Mouse (Mus musculus) gonadal fat pad, adult 2 months (tissue): ENCODE results near the gene Cracr2a. TPM values are rescaled to one million over a fixed set of nuclear protein-coding genes. Genes with fewer than 3 reads are reported as not detected.

ENCODE experiments used
- DNase-seq: peaks from one replicate; pipeline ENCODE4 v3.0.0-alpha.2; 2012; ENCODE audit warnings: low read depth
- polyA plus RNA-seq: library from polyadenylated mRNA; depleted of rRNA; stranded (reverse); fragments of >200 nt; gene quantifications from 2 replicates; pipeline ENCODE4 v1.2.3, GENCODE M21; 2012

The Cracr2a gene
- polyA plus RNA-seq, 1 experiment: 0.49 TPM

DNA sequence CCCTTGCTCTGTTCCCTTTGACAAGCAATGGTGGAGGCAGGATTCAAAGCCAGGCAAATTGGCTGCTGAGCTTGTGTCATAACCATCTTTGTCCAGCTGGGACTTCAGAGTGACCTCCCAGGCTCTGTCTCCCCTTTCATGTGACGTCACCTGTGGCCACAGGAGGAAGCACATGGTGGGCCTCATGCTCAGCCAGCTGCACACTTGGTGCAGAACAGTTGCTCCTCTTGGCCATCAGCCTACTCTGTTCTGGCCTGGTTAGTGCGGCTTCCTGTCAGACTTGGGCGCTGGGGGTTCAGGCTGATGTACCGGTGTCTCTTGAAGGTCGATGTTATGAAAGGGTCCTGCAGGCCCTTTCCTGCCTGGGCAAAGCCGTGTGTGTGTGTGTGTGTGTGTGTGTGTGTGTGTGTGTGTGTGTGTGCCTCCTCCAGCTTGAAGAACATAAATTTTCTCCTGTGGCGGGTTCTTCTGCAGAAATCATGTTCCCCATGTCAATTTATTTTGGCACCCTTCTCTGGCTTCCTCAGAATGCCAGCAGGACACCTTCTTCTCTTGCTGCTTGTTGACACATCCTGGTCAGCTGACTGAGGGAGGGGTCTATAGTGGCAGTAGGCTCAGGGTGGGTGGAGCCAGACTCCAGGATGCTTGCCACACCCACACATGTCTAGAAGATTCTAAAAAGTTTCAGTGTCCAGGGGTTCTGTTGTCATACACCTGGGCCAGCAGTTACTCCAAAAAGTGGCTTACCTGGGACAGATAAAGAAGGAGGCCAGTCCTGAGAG is 5.0 kb downstream of the Cracr2a start:
- DNase-seq: peak; percentile 46

DNA sequence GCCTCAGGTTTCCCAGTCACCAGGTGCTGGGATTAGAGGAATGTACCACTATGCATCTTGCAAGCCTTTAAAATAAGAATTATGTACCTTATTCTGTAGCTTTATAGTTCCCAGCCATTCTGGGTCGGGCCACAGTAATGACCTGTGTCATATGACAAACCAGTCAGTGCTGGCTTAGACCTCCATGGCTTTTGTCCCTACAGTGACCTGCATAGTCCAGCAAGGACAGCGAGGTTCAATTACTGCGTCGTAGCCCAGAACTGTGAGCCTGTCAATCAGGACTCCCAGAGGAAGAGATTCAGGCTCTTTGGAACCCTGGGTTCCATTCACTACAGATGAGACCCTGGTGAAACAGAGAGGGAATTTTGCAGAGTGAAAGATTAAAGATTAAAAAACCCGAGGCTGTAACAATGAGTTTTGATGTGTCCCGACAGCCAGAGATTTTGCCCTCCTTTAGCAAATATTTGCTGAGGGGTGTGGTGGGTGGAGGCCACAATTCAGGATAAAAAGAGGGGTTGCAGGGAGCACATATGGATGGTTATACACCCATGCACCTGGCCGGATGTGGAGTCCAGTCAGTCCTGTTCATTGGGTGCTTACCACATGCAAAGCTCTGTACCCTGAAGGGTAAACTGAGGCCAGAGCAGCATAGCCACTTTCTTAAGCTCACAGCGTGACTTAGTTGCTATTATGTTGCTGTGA is 10.9 kb downstream of the Cracr2a start:
- DNase-seq: no peak

DNA sequence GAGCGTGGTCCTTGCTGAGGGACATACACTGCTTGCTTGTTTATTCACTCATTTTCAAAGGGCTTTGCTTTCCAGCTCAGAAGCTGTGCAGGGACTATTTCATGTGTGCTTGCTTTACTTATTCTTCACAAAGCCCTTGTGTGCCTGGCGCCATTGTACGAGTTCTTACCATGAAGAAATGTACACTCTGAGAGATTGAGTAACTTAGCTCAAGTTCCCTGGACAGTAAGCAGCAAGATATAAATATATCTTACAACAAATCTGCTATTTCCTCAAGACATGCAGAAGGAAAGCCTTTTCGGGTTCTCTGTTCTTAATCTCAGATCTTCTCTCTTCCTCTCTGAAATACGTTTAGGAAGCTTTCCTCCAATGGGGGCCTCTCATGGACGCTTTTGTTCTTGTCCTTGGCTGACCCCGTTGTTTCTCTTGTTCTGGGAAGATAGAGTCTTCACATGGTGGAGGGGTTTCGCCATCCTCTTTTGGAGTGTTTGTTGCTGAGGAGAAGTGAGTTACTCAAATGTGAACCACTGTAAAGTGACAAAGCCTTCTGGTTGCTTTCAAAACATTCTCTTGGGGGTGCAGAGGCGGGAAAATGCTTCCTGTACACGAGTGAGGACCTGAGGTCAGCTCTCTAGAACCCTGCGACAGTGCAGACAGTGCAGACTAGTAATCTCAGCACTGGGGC is 12.8 kb downstream of the Cracr2a start:
- DNase-seq: no peak

DNA sequence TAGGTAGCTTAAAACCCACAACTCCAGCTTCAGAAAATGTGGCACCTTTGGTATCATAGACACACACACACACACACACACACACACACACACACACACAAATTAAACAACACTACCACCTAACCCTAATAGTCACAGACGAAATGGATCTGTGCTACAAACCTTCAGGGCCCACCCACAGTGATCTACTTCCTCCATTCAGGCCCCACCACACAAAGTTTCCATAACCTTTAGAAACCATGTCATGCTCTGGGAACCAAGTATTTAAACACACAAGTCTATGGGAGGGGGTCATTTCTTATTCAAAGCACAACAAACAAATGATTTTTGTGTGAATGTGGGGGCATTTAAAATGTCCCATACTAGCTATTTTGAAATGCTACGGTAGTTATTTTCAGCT is 14.1 kb downstream of the Cracr2a start:
- no peak for DNase-seq

DNA sequence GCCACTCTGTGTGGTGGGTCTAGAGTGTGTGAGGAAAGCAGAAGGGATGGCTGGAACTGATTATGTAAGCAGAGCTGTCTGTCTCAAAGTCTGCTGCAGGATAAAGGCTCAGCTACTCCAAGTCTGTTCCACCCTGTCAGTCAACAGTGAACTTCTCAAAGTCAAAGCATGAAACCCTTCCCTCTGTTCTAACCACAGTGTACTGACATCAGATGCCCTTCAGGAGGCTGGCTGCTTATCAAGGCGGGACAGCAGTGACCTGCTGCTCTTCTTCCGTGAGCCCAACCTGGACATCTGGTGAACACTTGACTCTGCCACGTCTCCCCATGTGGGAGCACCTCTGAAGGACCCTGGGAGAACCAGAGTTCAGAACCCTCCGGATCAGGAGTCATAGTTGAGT is 16.6 kb downstream of the Cracr2a start:
- no peak for DNase-seq

DNA sequence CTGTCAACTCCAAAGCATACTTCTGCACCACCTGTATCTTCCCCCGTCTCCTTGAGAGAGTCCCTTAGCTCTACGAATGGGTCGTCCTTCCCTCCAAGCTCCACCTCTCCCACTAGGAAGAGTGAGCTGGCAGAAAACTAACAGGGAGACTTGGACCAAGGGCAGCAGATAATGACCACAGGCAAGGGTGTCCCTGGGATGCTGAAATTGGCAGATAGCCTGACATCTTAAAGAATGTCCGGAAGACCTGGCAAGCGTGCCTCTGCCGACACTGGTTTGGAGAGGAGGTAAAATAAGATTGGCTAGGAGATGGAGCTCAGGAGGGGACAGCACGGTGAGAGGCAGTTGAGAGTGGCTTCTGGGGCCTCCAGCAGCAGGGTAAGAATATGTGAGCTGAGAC is 17.2 kb downstream of the Cracr2a start:
- no peak for DNase-seq

DNA sequence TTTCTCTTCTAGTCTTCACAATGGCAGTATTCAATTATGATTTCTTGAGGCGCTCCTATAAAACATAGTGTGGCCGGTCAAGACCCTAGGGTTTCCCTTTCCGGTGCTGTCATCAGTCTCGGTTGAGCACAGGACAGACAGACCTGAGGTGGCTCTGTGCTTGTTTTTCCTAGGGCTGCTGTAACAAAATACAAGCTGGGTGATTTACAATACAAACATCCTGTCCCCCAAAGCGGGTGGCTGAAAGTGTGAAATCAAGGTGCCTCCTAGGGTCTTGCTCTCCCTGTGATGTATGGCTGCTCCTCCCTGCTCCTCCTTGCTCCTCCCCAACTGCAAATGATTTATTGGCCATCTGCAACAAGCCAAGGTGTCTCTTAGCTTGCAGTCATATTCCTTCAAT is 17.7 kb downstream of the Cracr2a start:
- DNase-seq: no peak

DNA sequence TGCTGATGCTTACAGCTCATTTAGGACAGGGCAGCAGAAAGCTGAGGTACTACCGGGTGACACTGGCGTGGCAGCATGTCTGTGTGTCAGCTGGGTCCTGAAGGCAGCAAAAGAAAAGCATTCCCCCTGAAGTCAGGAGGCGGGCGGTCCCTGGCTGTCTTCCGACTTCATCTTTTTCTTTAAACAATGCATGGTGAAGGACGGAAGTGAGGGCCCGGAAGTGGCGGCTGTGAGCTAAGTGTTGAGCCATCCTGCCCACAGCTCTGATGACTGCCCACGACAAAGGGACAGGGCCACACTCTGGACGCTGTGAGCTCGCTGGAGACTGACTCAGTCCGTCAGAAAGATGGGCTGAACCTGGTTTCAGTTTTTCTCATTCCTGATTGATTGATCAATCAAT is 20.8 kb downstream of the Cracr2a start:
- DNase-seq: no peak

DNA sequence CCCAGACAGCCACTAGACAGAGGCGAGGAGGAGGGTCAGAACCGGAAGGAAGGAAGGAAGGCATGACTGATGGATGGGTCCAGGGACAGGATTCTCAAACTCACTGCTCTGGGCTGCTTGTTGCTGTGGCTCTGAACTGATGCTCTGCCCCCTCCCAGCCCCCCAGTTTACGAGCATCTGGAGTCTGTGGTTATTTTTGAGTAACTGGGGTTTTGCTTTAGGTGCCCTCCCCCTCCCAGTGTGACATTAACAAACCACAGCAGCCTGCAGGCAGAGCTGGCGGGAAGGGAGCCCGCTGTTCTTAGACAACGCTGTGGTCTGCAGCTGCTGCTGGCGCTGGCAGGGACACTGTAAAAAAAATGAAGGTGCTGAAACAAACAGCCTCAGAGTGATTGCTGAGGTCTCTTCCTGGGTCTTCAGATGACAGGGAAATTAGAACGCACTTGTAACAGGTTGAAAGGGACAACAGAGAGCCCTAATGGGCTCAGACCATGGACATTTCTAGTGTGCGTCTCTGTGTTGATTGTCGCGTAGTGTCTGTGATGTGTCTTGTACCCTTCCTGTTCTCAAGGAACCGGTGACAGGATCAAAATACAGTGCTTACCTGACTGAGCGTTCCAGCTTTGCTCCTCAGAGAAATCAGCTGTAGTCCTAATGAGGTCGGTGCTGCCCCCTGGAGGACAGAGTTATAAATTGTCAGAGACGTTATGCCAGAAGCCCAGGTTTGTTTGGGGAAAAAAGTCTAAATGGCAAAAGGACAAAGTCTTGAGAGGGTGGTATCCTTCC is 21.4 kb downstream of the Cracr2a start:
- DNase-seq: no peak

DNA sequence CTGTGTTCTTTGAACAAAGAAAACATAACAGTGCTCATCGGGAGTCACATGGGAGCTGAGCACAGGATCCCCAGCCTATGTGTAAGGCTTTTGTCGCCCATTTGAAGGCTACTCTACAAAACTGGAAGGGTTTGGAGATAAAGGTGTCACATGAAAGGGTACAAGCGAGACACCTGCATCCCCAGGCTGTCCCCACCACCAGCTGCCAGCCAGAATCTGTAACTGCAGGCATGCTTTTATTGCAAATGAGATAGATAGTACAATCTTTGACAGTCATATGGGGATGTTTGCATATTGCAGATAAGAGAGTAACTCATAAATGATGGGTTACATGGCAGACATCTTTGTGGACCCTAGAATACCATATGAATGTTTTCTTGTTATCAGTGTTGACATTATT is 30.3 kb downstream of the Cracr2a start:
- DNase-seq: no peak

DNA sequence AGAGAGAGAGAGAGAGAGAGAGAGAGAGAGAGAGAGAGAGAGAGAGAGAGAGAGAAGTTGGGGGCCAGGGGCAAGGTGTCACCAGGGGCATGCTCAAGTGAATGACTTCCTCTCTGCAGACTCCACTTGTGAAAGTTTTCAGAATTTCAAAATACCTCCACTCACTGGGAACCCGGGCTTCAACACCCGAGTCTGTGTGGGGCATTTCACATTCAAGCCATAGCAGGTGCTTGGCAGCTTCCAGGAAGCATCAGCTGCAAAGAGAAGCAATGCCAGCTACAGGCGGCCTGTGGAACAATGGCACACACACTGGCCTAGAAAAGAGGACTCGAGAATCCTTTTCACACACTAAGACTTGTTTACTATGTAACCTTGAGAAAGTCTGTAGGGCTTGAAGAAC is 32.3 kb downstream of the Cracr2a start:
- DNase-seq: no peak

DNA sequence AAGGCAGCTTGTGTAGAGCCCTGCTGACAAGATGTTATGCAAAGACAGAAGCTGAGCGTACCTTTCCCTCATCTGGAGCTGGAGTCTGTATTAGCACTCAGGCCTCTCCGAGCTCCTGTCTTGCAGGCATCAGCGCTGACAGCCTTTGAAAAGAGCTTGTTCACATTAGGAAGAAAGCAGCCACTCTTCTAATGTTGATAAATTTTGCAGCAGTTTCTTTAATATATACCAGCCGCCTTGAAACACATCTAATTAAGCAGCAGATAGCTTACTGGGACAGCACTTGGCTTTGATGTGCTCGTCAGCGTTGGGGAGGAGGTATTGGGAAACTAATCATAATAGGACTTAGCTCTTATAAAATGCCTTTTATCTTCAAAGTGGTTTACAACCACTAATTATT is 38.1 kb downstream of the Cracr2a start:
- DNase-seq: no peak

DNA sequence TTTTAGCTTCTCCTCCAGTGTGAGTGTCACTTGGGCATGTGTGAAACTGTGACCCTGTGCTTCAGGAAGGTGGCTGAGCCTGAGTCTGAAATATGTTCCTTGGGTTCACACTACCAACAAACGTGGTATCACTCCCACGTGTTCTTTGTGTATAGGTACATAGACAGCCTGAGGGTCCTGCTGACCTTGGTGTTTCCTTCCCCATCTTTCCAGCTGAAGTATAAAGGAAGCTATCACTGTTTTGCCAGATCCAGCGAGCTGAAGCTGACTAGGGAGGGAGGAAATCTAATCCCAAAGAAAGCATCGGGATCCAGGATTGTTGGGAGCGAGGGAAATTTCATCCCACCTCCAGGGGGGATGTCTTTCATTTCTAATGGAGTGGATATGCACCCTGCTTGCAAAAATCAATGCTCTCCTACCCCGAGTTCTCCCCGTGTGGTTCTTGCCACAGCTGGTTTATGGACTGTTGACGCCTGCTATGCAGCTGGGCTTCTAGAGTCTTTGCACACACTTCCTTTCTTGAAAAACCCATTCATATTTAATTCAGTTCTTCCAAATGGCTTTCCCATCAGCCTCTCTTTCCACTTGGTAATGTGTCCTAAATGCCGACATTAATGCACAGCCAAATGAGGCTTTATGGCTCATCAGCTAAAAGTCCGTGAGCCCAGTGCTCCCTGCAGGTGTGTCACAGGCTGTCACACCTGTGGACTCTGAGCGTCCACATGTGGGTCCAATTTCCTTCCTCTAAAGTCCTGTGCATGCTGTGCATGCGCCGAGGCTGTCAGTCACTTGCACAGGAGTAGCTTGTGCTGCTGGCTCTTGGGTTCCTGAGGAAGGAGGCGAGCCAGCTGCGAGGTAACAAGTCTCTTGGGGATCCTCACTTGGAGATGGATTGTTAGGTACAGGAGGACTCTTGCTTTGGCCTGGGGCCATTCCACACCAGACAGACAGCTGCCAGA is 44.2 kb downstream of the Cracr2a start:
- no peak for DNase-seq

DNA sequence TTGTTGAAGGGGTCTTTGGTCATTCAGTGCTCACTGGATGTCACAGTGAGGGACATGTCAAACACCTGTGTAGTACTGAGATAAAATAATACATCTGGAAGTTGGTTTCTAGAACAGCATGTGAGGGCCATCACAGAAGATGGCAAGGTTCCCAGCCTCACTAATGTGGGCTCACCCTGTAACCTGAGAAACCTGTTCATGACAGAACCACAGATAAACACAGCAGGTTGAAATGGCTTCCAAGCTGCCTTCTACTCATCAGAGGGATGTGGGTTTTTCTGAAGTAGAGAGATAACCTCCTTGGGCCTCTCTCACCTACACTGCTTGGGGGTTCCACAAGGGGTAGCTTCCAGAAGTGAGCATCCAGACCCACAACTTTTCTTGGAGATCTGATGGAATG is 48.5 kb downstream of the Cracr2a start:
- no peak for DNase-seq

DNA sequence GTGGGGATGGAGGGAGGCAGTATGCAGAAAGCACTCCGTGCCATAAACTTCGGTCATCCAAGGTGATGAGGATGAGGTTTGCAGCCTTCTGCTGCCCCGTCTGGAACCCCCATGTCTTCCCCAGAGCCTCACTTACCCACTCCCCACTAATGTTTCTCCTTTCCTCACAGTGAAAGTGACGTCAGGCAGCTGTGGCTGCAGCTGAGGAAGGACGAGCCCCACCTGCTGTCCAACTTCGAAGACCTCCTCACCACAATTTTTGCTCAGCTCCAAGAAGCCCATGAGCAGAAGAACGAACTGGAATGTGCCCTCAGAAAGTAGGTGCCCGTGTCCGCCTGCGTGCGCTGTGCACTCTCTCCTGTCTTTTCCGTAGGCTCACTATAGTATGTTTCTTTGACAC is 50.1 kb downstream of the Cracr2a start:
- no peak for DNase-seq

DNA sequence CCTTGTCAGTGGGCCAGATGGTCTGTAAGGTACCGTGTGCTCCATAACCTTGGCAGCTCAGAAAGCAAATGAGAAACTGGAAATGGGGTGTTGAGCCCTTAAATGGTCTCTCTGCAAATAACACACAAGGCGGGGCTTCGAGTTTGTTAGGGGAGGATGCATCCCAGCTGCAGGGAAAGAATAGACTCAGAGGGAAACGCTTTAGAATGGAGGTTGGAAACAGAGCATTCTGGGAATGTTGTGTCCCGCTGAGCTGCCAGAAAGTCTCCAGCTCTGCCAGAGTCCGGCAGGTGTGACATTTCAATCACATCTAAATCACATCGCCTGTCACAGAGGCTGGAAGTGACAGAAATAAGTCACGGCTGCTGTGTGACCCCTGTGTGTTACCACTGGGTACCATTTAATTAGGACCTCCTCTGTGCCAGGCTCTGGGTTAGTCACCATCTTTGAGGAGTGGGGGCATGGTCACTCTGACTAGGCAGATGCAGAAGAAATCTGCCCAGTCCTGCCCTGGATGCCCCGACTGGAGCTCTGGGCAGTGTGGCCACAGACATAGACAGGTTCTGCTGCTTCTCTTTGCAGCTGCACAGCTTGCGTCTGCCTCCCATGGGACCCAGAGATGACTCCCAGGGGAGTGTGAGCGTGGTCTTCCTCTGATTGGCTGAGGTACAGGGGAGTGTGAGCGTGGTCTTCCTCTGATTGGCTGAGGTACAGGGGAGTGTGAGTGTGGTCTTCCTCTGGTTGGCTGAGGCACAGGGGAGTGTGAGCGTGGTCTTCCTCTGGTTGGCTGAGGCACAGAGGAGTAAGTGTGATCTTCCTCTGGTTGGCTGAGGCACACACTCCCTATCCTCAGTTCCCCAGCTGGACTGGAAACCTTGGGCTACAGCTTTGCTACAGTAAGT is 53.2 kb downstream of the Cracr2a start:
- no peak for DNase-seq

DNA sequence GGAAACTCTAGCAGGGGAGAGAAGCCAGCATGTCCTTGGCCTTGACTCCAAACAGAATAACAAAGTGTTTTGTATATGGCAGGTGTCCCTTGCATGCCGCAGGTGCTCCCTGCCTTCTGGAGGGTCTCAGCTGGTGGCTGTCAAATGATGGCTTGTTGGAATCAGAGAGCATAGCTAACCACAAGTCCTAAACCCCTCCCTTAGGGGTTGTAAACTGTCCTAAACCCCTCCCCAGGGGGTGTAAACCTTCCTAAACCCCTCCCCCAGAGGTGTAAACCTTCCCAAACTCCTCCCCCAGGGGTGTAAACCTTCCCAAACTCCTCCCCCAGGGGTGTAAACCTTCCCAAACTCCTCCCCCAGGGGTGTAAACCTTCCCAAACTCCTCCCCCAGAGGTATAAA is 55.5 kb downstream of the Cracr2a start:
- DNase-seq: no peak

DNA sequence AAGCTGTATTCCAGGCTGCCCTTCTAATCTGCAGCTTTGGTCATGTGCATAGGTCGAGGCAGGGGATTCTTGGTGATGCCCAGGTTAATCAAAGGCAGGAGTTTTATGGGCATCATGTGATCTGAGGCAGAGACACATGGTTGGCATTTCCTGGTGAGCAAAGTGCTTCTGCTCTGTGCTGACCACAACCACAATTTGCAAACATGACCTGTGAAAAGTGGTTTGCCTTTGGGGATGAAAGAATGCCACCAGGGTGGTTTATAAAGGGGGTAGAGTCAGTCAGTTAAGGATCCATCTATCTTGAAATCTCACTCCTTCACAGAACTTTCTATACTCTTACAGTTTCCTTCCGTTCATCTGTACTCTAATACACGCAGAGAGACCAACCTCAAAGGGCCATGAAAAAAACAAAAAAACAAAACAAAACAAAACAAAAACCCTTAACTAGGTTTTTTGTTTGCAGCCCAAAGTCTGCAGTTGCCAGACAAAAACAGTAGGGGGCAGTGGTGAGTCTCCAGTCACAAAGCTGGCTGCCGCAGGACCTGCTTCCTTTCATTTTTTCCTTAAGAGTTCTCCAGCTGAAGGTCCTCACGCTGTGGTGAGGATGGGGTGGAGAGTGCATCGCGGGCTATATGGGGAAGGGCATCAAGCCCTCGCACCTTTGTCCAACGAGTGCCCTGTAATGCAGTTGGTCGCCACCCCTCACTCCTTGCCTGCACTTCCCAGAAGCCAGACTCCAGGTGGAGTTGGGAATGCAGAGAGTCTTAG is 56.3 kb downstream of the Cracr2a start:
- no peak for DNase-seq

DNA sequence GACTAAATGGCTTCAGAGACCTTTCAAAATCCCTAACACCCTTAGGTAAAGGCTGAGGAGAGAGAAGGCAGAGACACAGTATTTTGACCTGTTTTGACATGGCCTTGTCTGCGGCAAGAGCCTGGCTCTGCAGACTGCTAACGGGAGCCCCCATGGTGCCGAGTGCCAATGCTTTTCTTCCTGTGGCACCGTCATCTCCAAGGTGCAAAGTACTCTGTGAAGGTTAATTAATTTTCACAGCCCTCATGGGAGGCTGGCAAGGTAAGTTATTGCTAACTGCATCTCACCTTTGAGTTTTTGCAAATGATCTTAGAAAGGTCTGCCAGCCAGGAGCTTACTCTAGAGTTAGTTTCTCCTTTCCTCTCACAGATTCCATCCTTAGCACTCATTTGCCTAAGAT is 57.5 kb downstream of the Cracr2a start:
- DNase-seq: no peak
